Mouse (Mus musculus) midbrain, embryonic 13.5 days (tissue): Measurements from ENCODE around the gene Ifna12. TPM values are rescaled to one million over a fixed set of nuclear protein-coding genes. Genes with fewer than 3 reads are reported as not detected.
"Not testable (repeated sequence)": the region's sequence is repeated elsewhere in the genome, so short reads cannot be mapped to it uniquely, and the experiment has no call there.

Experiments used
- ATAC-seq: fragments of 200-750 bp; cut with Nextera tagmentation; 2 replicates; pipeline ENCODE4 v1.8.0; 2017; ENCODE audit warnings: mild to moderate bottlenecking, moderate TSS enrichment, moderate library complexity
- H3K27ac ChIP-seq: fragments of 300-500 bp; sonication (generic); 2 replicates; pipeline ENCODE4 v1.5.1; 2015; ENCODE audit warnings: inconsistent platforms, mild to moderate bottlenecking, moderate library complexity
- H3K27me3 ChIP-seq: fragments of 300-500 bp; sonication (generic); 2 replicates; pipeline ENCODE4 v1.6.1; 2015; ENCODE audit warnings: mild to moderate bottlenecking, inconsistent platforms
- H3K36me3 ChIP-seq: fragments of 300-500 bp; sonication (generic); 2 replicates; pipeline ENCODE4 v1.6.1; 2015; ENCODE audit warnings: mild to moderate bottlenecking, inconsistent platforms
- H3K4me1 ChIP-seq: fragments of 300-500 bp; sonication (generic); replicated peaks from 2 replicates; pipeline ENCODE4 v1.6.1; 2015; ENCODE audit warnings: inconsistent platforms
- H3K4me2 ChIP-seq: fragments of 300-500 bp; sonication (generic); replicated peaks from 2 replicates; pipeline ENCODE4 v1.6.1; 2015; ENCODE audit warnings: moderate library complexity, mild to moderate bottlenecking, inconsistent platforms
- H3K4me3 ChIP-seq: fragments of 300-500 bp; sonication (generic); replicated peaks from 2 replicates; pipeline ENCODE4 v1.5.1; 2015; ENCODE audit warnings: mild to moderate bottlenecking, inconsistent platforms
- H3K9ac ChIP-seq: fragments of 300-500 bp; sonication (generic); replicated peaks from 2 replicates; pipeline ENCODE4 v1.6.1; 2015; ENCODE audit warnings: mild to moderate bottlenecking, inconsistent platforms
- H3K9me3 ChIP-seq: fragments of 300-500 bp; sonication (generic); 2 replicates; pipeline ENCODE4 v1.6.1; 2016; ENCODE audit warnings: mild to moderate bottlenecking, inconsistent platforms
- WGBS: fragments of 180-500 bp; shearing (Covaris S2); methylation state at CpG from one replicate; pipeline ENCODE4 v1.1.7; 2015; 5-methylcytosine and 5-hydroxymethylcytosine counted together
- polyA plus RNA-seq: library from polyadenylated mRNA; unstranded; fragments of >200 nt; fragmentation: Nextera tagmentation; extraction: Ambion mirVana; gene quantifications from 2 replicates; pipeline ENCODE4 v1.2.1, GENCODE M21; 2015

Gene Ifna12
- polyA plus RNA-seq: not detected in 2 replicates

DNA sequence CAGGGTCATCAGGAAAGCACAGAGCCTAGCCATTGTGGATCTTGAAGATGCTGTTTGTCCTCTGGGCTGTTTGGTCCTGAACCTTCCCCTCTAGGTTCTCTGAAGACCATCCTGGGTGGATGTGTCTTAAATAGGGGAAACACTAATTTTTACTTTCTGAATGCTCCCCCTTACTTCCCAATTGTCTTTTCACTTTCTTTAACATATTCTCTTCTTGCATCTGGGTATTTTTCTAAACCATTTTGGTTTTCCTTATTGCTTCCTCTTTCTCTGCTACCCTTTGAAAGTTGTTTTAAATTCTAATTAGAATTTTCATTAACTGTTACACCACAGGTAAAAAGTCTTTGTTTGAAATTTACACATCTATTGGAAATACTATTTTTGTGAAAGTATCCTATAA lies at the start of gene Ifna12:
Gene Ifna12 (minus strand): TSS at position 101 of the 400 bp plus-strand sequence.
- Histone ChIP-seq H3K27me3 (no peaks in the 10 kb centered on the region), H3K36me3 (no peaks in the 10 kb centered on the region), H3K9ac (no peak within 1 kb of the TSS), H3K4me1 (no peaks in the 10 kb centered on the region), H3K9me3 (no peaks in the 10 kb centered on the region), H3K27ac (no peak within 1 kb of the TSS), H3K4me2 (no peak within 1 kb of the TSS), H3K4me3 (no peak within 1 kb of the TSS)
- ATAC-seq: no peak

DNA sequence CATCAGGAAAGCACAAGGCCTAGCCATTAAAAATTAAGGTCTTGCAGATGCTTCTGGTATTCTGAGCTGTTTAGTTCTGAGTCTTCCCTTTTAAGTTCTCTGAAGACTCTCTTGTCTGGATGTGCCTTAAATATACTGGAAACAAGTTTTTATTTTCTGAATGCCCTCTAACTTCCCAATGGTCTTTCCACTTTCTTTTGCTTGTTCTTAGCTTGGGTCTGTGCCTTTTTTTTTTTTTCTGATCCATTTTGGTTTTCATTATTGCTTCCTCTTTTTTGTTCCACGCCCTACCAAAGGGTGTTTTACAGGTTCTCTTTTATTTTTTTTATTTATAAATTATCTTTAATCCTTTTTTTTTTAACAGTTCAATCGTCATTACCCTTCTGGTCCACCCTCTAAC lies 41.2 kb upstream of the Ifna12 start, which contains the start of gene Ifna13:
Gene Ifna13 (minus strand): TSS at position 101 of the 400 bp plus-strand sequence.
- WGBS: 63% methylated on average over 2 of the region's 2 CpGs
- H3K9ac ChIP-seq: no peak within 1 kb of the TSS
- H3K27me3 ChIP-seq: no peaks in the 10 kb centered on the region
- ATAC-seq: no peak
- no peaks in the 10 kb centered on the region for H3K4me1 ChIP-seq
- no peaks in the 10 kb centered on the region for H3K9me3 ChIP-seq
- H3K4me3 ChIP-seq: no peak within 1 kb of the TSS
- H3K36me3 ChIP-seq: no peaks in the 10 kb centered on the region
- H3K4me2 ChIP-seq: no peak within 1 kb of the TSS
- no peak within 1 kb of the TSS for H3K27ac ChIP-seq

DNA sequence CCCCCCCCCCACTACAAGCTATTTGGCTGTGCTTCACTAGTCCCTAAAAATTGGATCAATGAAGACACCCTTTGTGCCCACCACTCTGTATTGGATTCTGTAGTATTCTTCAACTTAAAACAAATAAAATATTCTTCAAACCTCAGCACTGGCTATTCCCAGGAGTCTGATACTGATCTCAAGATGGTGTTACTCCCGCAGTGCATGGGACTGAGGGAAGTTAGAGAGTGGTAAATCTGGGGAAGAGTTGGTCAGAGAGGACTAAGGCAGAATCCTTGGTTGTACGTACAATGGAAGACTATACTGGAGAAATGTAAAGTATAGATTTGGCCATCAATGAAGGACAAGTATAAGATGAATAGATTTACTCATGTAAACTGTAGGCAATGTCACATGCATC lies 39.4 kb upstream of the Ifna12 start:
- Histone ChIP-seq H3K27ac (no peak overlapping the region), H3K9ac (no peak overlapping the region), H3K36me3 (no peaks in the 10 kb centered on the region), H3K9me3 (no peaks in the 10 kb centered on the region), H3K27me3 (no peaks in the 10 kb centered on the region), H3K4me3 (no peak overlapping the region), H3K4me2 (no peak overlapping the region), H3K4me1 (no peaks in the 10 kb centered on the region)
- no peak for ATAC-seq
- WGBS: 41% methylated on average over 2 of the region's 2 CpGs

DNA sequence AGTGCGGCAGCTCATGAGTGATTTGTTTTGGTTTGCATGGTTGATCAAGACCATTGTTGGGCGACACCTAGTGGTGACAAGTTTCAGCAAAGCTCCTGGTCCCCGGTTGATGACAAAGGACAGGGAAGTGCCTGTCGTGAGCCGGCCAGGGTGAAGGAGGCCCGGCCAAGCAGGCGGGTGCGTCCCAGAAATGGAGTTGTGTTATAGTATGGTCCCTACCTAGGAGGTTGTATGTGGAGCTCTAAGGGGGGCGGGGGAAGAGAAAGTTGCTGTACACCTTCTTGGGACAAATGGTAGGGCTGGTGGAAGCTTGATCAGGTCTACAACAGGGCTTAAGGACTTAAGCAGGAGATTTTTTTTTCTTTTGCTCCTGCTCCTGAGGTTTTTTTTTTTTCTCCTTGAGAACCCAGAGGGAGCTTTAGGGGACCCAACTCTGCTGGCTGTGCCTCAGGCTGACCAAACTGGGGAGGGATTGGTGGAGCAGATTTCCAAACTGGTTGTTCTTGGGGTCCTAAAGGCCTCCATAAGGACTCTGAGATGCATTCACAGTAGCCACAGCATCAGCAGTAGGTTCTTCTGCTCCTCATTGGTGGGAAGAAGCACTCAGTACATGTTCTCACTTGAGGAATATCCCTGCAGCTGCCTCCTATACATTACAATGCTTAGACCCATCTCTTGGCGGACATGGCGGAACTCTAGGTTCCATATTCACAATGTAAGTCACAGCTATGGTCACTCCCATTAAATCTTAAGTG lies 38.1 kb upstream of the Ifna12 start:
- Histone ChIP-seq H3K9me3 (no peaks in the 10 kb centered on the region), H3K9ac (no peak overlapping the region), H3K4me3 (peak overlapping the region; percentile 20; the same call in 1 of the 2 replicates), H3K27ac (no peak overlapping the region), H3K4me1 (no peaks in the 10 kb centered on the region), H3K4me2 (0 out of 2 replicates have a peak overlapping the region, but pooled peaks have one; percentile 30), H3K36me3 (no peaks in the 10 kb centered on the region), H3K27me3 (no peaks in the 10 kb centered on the region)
- 18% methylated on average over 11 of the region's 11 CpGs for WGBS
- peak; percentile 96 for ATAC-seq

DNA sequence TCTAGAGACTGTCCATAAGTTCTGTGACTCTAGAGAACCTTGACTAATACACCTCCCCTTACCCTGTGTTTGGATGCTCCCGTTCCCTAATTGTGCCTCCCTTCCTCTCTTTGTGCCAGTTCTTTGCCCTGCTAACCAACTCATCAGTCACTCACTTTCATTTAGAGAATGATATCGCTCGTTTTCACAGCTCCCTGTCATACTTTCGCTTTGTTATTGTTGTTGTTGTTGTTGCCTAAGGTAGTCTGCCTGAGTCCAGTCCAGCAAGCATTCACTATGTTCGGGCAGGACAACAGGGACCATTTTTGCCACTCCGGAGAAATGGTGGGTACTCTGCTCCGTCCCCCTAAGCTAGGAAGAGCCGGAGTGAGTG lies 37.5 kb upstream of the Ifna12 start:
- Histone ChIP-seq H3K4me3 (peak overlapping the region; percentile 20; the same call in 1 of the 2 replicates), H3K4me2 (peak overlapping the region; percentile 30; the same call in 1 of the 2 replicates), H3K9me3 (no peaks in the 10 kb centered on the region), H3K9ac (no peak overlapping the region), H3K27ac (no peak overlapping the region), H3K36me3 (no peaks in the 10 kb centered on the region), H3K27me3 (no peaks in the 10 kb centered on the region), H3K4me1 (no peaks in the 10 kb centered on the region)
- ATAC-seq: no peak
- whole genome bisulfite sequencing: 71% methylated on average over 8 of the region's 8 CpGs

DNA sequence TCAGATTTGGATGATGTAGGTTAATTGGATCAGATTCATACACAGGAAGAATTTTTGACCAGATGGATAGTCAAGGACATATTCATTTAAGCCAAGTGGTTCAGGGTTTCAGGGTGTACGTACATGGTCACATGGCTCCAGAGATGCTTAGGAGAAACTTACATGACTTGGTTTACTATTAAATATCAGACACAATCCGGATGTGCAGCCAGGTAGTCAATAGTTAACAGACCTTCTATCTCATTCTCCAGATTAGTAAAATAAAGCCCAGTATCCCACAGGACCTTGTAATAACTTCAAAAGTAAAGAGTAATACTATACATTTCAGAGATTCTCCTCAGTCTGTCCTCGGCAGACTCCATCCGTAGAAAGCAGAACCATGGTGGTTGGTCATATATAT lies 31.1 kb upstream of the Ifna12 start, which contains the start of gene C87499:
Gene C87499 (minus strand): TSS at position 101 of the 400 bp plus-strand sequence.
- Histone ChIP-seq H3K4me3 (no peak within 1 kb of the TSS), H3K27ac (no peak within 1 kb of the TSS), H3K4me2 (no peak within 1 kb of the TSS), H3K36me3 (no peaks in the 10 kb centered on the region), H3K9me3 (no peaks in the 10 kb centered on the region), H3K9ac (no peak within 1 kb of the TSS), H3K4me1 (no peaks in the 10 kb centered on the region), H3K27me3 (no peaks in the 10 kb centered on the region)
- WGBS: 93% methylated on average over 4 of the region's 4 CpGs
- ATAC-seq: no peak

DNA sequence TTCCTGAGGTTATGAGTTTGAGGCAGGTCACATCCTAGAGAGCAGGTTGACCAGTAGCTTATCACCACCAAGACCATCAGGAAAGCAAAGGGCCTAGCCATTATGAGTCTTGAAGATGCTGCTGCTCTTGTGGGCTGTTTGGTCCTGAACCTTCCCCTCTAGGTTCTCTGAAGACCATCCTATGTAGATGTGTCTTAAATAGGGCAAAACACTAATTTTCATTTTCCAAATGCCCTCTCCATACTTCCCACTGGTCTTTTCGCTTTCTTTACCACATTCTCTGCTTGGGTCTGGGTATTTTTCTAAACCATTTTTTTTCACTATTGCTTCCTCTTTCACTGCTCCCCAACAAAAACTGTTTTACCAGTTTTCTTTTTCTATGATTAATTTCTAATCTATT lies 10.9 kb downstream of the Ifna12 start, which contains the start of gene Ifna9:
Gene Ifna9 (minus strand): TSS at position 101 of the 400 bp plus-strand sequence.
- Histone ChIP-seq H3K27ac (no peak within 1 kb of the TSS), H3K4me3 (no peak within 1 kb of the TSS), H3K36me3 (no peaks in the 10 kb centered on the region), H3K4me2 (no peak within 1 kb of the TSS), H3K9ac (no peak within 1 kb of the TSS), H3K9me3 (no peaks in the 10 kb centered on the region), H3K27me3 (no peaks in the 10 kb centered on the region), H3K4me1 (no peaks in the 10 kb centered on the region)
- 90% methylated on average over 1 of the region's 1 CpGs for whole genome bisulfite sequencing
- ATAC-seq: no peak

DNA sequence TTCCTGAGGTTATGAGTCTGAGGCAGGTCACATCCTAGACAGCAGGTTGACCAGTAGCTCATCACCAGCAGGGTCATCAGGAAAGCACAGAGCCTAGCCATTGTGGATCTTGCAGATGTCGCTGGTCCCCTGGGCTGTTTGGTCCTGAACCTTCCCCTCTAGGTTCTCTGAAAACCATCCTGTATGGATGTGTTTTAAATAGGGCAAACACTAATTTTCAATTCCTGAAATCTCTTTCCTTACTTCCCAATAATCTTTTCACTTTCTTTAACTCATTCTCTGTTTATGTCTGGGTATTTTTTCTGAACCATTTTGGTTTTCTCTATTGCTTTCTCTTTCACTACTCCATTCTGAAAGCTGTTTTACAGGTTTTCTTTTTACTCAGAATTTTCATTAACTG lies 31.5 kb downstream of the Ifna12 start, which contains the start of gene Ifna14:
Gene Ifna14 (minus strand): TSS at position 101 of the 400 bp plus-strand sequence.
- H3K36me3 ChIP-seq: no peaks in the 10 kb centered on the region
- WGBS: 84% methylated on average over 1 of the region's 1 CpGs
- no peak within 1 kb of the TSS for H3K27ac ChIP-seq
- no peak within 1 kb of the TSS for H3K9ac ChIP-seq
- no peaks in the 10 kb centered on the region for H3K4me1 ChIP-seq
- H3K4me3 ChIP-seq: no peak within 1 kb of the TSS
- no peaks in the 10 kb centered on the region for H3K27me3 ChIP-seq
- no peaks in the 10 kb centered on the region for H3K9me3 ChIP-seq
- ATAC-seq: no peak
- H3K4me2 ChIP-seq: no peak within 1 kb of the TSS

DNA sequence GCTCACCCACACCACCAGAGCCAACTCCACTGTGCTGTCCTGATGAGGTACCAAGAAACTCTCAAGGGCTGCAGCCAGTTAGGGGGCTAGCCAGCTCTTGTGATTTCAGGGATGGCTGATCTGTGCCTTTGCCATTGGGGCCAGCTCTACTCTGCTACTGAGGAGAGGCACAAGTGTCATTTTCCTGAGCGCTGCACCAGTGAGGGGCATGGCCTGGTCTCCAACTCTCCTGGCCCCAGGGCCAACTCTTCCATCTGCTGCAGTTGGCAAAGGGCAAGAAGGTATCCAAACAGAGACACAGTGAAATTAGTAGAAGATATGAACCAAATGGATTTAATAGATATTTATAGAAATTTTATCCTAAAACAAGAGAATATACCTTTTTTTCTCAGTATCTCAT lies 41.4 kb downstream of the Ifna12 start:
- no peak for ATAC-seq

DNA sequence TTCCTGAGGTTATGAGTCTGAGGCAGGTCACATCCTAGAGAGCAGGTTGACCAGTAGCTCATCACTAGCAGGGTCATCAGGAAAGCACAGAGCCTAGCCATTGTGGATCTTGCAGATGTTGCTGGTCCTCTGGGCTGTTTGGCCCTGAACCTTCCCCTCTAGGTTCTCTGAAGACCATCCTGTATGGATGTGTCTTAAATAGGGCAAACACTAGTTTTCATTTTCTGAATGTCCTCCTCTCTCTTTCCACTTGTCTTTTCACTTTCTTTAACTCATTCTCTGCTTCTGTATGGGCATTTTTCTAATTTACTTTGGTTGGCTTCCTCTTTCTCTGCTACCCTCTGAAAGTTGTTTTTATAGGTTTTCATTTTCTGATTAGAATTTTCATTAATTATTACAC lies 45.0 kb downstream of the Ifna12 start, which contains the start of gene Ifna15:
Gene Ifna15 (minus strand): TSS at position 101 of the 400 bp plus-strand sequence.
- ATAC-seq, H3K4me1 ChIP-seq: not testable (repeated sequence)

More for the DNA sequence above, 41.4 kb downstream of the Ifna12 start:
- Histone ChIP-seq H3K4me2 (no peak overlapping the region), H3K9me3 (no peaks in the 10 kb centered on the region), H3K36me3 (no peaks in the 10 kb centered on the region), H3K9ac (no peak overlapping the region), H3K27ac (no peak overlapping the region), H3K4me3 (no peak overlapping the region), H3K4me1 (no peaks in the 10 kb centered on the region), H3K27me3 (no peaks in the 10 kb centered on the region)
- WGBS: 97% methylated on average over 1 of the region's 1 CpGs

More for the DNA sequence above, 45.0 kb downstream of the Ifna12 start, which contains the start of gene Ifna15:
- H3K27me3 ChIP-seq, H3K36me3 ChIP-seq, H3K4me2 ChIP-seq, H3K9me3 ChIP-seq, H3K27ac ChIP-seq, H3K9ac ChIP-seq, H3K4me3 ChIP-seq: not testable (repeated sequence)
